Mouse (Mus musculus): Measurements from ENCODE around the gene Ppp2r5a. TPM values are rescaled to one million over a fixed set of nuclear protein-coding genes. Genes with fewer than 3 reads are reported as not detected.

Ppp2r5a gene
- polyA plus RNA-seq, 1 experiment = 73.2 TPM

GRCm38 (mm10) chr1:191419991-191420751, 17.1 kb upstream of the Ppp2r5a start:
- peak; percentile 81 for DNase-seq
- 29% methylated on average over 8 of the region's 8 CpGs for WGBS
- no peaks in the 10 kb centered on the region for H3K36me3 ChIP-seq (ENCODE audit: control insufficient read depth, insufficient read depth, low read length)
- H3K4me1 ChIP-seq (ENCODE audit: control insufficient read depth, insufficient read depth, low read length) = peaks cover 17% of the 10 kb centered on the region
- TF ChIP-seq CTCF (conservative IDR thresholded peaks at IDR 0.05; ENCODE audit: insufficient read depth, insufficient read length, low read depth, low read length) (no peak), POLR2A (IDR thresholded peaks at IDR 0.05; ENCODE audit: low read depth, low read length) (no peak)
- H3K27me3 ChIP-seq (replicated peaks; ENCODE audit: control insufficient read depth, insufficient read depth, low read length) = no peaks in the 10 kb centered on the region
- H3K27ac ChIP-seq (ENCODE audit: insufficient read depth, low read depth, low read length) = peak overlapping the region; percentile 56
- H3K4me3 ChIP-seq (ENCODE audit: insufficient read depth, low read depth, low read length) = no peak overlapping the region

- H3K36me3 ChIP-seq (ENCODE audit: control insufficient read depth, insufficient read depth, low read length) = no peaks in the 10 kb centered on the region
- no peak for DNase-seq
- no peaks in the 10 kb centered on the region for H3K27me3 ChIP-seq (replicated peaks; ENCODE audit: control insufficient read depth, insufficient read depth, low read length)
- TF ChIP-seq CTCF (conservative IDR thresholded peaks at IDR 0.05; ENCODE audit: insufficient read depth, insufficient read length, low read depth, low read length) (no peak), POLR2A (IDR thresholded peaks at IDR 0.05; ENCODE audit: low read depth, low read length) (no peak)
- peaks cover 17% of the 10 kb centered on the region for H3K4me1 ChIP-seq (ENCODE audit: control insufficient read depth, insufficient read depth, low read length)
- H3K4me3 ChIP-seq (ENCODE audit: insufficient read depth, low read depth, low read length) = no peak overlapping the region
- peak overlapping the region; percentile 47; the same call in 1 of the 2 replicates for H3K27ac ChIP-seq (ENCODE audit: insufficient read depth, low read depth, low read length)
- WGBS = 78% methylated on average over 6 of the region's 6 CpGs
Observed at GRCm38 (mm10) chr1:191419421-191419820, 16.3 kb upstream of the Ppp2r5a start.

GRCm38 (mm10) chr1:191418936-191419335, 15.9 kb upstream of the Ppp2r5a start:
- Histone ChIP-seq H3K4me1 (ENCODE audit: control insufficient read depth, insufficient read depth, low read length) (peaks cover 17% of the 10 kb centered on the region), H3K27ac (ENCODE audit: insufficient read depth, low read depth, low read length) (peak overlapping the region; percentile 47; the same call in 1 of the 2 replicates), H3K27me3 (replicated peaks; ENCODE audit: control insufficient read depth, insufficient read depth, low read length) (no peaks in the 10 kb centered on the region), H3K4me3 (ENCODE audit: insufficient read depth, low read depth, low read length) (no peak overlapping the region), H3K36me3 (ENCODE audit: control insufficient read depth, insufficient read depth, low read length) (no peaks in the 10 kb centered on the region)
- peak; percentile 48 for DNase-seq
- whole genome bisulfite sequencing = 48% methylated on average over 4 of the region's 4 CpGs
- no peak for TF ChIP-seq CTCF (conservative IDR thresholded peaks at IDR 0.05; ENCODE audit: insufficient read depth, insufficient read length, low read depth, low read length)
- TF ChIP-seq POLR2A (IDR thresholded peaks at IDR 0.05; ENCODE audit: low read depth, low read length) = no peak

GRCm38 (mm10) chr1:191417111-191417510, 14.0 kb upstream of the Ppp2r5a start:
- 49% methylated on average over 5 of the region's 5 CpGs for WGBS
- no peaks in the 10 kb centered on the region for H3K36me3 ChIP-seq (ENCODE audit: control insufficient read depth, insufficient read depth, low read length)
- H3K27me3 ChIP-seq (replicated peaks; ENCODE audit: control insufficient read depth, insufficient read depth, low read length) = no peaks in the 10 kb centered on the region
- H3K27ac ChIP-seq (ENCODE audit: insufficient read depth, low read depth, low read length) = no peak overlapping the region
- H3K4me3 ChIP-seq (ENCODE audit: insufficient read depth, low read depth, low read length) = no peak overlapping the region
- no peak for TF ChIP-seq POLR2A (IDR thresholded peaks at IDR 0.05; ENCODE audit: low read depth, low read length)
- no peak for TF ChIP-seq CTCF (conservative IDR thresholded peaks at IDR 0.05; ENCODE audit: insufficient read depth, insufficient read length, low read depth, low read length)
- H3K4me1 ChIP-seq (ENCODE audit: control insufficient read depth, insufficient read depth, low read length) = peaks cover 17% of the 10 kb centered on the region
- DNase-seq = no peak

GRCm38 (mm10) chr1:191416611-191417010, 13.5 kb upstream of the Ppp2r5a start:
- no peaks in the 10 kb centered on the region for H3K27me3 ChIP-seq (replicated peaks; ENCODE audit: control insufficient read depth, insufficient read depth, low read length)
- H3K36me3 ChIP-seq (ENCODE audit: control insufficient read depth, insufficient read depth, low read length) = no peaks in the 10 kb centered on the region
- no peak for TF ChIP-seq CTCF (conservative IDR thresholded peaks at IDR 0.05; ENCODE audit: insufficient read depth, insufficient read length, low read depth, low read length)
- TF ChIP-seq POLR2A (IDR thresholded peaks at IDR 0.05; ENCODE audit: low read depth, low read length) = no peak
- 43% methylated on average over 3 of the region's 3 CpGs for WGBS
- H3K4me1 ChIP-seq (ENCODE audit: control insufficient read depth, insufficient read depth, low read length) = peaks cover 17% of the 10 kb centered on the region
- no peak overlapping the region for H3K27ac ChIP-seq (ENCODE audit: insufficient read depth, low read depth, low read length)
- H3K4me3 ChIP-seq (ENCODE audit: insufficient read depth, low read depth, low read length) = no peak overlapping the region
- DNase-seq = no peak

GRCm38 (mm10) chr1:191414432-191414831, 11.4 kb upstream of the Ppp2r5a start:
- peaks cover 7% of the 10 kb centered on the region; the same call in 1 of the 2 replicates for H3K4me1 ChIP-seq (ENCODE audit: control insufficient read depth, insufficient read depth, low read length)
- 91% methylated on average over 6 of the region's 6 CpGs for WGBS

GRCm38 (mm10) chr1:191413691-191414415, 10.8 kb upstream of the Ppp2r5a start:
- no peaks in the 10 kb centered on the region for H3K36me3 ChIP-seq (ENCODE audit: control insufficient read depth, insufficient read depth, low read length)
- no peak overlapping the region for H3K27ac ChIP-seq (ENCODE audit: insufficient read depth, low read depth, low read length)
- H3K4me3 ChIP-seq (ENCODE audit: insufficient read depth, low read depth, low read length) = no peak overlapping the region
- no peak for TF ChIP-seq CTCF (conservative IDR thresholded peaks at IDR 0.05; ENCODE audit: insufficient read depth, insufficient read length, low read depth, low read length)
- no peak for TF ChIP-seq POLR2A (IDR thresholded peaks at IDR 0.05; ENCODE audit: low read depth, low read length)
- WGBS = 56% methylated on average over 6 of the region's 6 CpGs
- DNase-seq = no peak
- H3K4me1 ChIP-seq (ENCODE audit: control insufficient read depth, insufficient read depth, low read length) = peaks cover 1% of the 10 kb centered on the region; the same call in 1 of the 2 replicates
- no peaks in the 10 kb centered on the region for H3K27me3 ChIP-seq (replicated peaks; ENCODE audit: control insufficient read depth, insufficient read depth, low read length)

More at GRCm38 (mm10) chr1:191414432-191414831, 11.4 kb upstream of the Ppp2r5a start:
- Histone ChIP-seq H3K27me3 (replicated peaks; ENCODE audit: control insufficient read depth, insufficient read depth, low read length) (no peaks in the 10 kb centered on the region), H3K4me3 (ENCODE audit: insufficient read depth, low read depth, low read length) (no peak overlapping the region), H3K27ac (ENCODE audit: insufficient read depth, low read depth, low read length) (no peak overlapping the region), H3K36me3 (ENCODE audit: control insufficient read depth, insufficient read depth, low read length) (no peaks in the 10 kb centered on the region)
- TF ChIP-seq CTCF (conservative IDR thresholded peaks at IDR 0.05; ENCODE audit: insufficient read depth, insufficient read length, low read depth, low read length) (no peak), POLR2A (IDR thresholded peaks at IDR 0.05; ENCODE audit: low read depth, low read length) (no peak)
- no peak for DNase-seq

All from kidney, adult 2 months (tissue).